Mouse (Mus musculus) cerebellum, adult 9-11 months (tissue): ENCODE data around the gene Sdhb.

ENCODE experiments used
- DNase-seq: peaks from one replicate; pipeline ENCODE4 v3.0.0; 2022

The Sdhb gene

DNA sequence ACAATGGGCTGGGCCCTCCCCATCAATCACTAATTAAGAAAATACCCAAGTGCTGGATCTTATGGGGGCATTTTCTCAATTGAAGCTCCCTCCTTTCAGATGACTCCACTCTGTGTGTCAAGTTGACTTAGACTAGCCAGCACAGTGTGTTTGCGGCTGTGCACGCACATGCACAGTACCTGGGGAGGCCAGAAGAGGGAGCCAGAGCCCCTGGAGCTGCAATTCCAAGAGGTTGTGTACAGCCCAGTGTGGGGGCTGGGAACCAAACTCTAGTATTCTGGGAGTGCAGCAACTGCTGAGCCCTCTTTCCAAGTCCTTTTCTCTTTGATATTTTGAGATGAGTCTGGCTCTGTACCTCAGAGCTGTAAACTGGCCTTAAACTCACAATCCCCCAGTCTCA, 20.6 kb downstream of the Sdhb start:
- DNase-seq, result peak; percentile 24

DNA sequence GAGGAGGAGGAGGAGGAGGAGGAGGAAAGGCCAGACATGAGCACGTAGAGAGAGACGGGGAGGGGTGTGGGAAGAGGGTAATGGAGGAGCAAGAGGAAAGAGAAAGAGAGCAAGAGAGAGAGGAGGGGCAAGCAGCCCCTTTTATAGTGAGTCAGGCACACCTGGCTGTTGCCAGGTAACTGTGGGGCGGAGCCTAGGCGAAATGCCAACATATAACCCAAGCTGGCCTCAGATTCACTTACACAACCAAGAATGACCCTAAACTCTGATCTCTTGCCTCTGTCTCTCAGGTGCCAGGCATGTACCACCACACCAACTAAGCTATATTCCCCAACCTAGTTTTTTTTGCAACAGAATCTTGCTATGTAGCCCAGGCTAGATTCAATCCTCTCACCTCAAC, 21.8 kb downstream of the Sdhb start:
- DNase-seq, result no peak

DNA sequence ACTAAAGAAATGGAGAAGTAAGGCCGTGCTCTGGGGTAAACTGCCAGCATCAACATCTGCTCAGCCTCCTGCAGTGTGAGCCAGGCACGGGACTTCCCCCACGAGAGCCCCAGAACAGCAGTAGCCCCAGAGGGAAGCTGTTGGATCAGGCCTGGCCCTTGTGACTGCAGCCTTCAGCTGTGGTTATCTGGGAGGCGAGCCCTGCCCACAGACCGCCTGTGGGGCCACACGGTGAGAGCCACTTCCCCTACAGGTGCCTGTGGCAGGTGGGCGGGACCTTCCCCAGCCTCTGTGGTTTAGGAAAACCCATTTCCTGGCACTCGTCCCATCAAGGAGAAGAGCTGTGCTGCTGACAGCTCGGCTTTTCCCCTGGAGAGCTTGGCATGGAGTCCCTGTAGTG, 22.4 kb downstream of the Sdhb start:
- DNase-seq, result no peak

DNA sequence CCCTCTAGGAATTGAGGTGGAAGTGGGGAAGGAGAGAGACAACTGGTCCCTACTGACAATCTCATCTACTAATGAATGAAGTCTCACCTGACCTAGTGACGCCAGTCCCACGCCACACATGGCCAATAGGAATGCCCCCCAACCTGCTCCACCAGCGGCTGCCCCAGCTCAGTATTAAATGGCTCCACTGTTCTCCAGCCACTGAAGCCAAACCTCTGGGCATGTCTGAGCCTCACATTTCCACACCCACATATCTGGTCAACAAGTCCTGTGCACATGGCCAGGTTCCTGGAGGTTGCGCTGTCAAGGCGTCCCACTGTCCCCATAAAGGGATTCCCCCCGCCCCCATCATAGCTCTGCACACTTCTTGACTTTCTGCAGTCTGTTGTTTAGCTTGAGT, 23.5 kb downstream of the Sdhb start:
- DNase-seq, result no peak

DNA sequence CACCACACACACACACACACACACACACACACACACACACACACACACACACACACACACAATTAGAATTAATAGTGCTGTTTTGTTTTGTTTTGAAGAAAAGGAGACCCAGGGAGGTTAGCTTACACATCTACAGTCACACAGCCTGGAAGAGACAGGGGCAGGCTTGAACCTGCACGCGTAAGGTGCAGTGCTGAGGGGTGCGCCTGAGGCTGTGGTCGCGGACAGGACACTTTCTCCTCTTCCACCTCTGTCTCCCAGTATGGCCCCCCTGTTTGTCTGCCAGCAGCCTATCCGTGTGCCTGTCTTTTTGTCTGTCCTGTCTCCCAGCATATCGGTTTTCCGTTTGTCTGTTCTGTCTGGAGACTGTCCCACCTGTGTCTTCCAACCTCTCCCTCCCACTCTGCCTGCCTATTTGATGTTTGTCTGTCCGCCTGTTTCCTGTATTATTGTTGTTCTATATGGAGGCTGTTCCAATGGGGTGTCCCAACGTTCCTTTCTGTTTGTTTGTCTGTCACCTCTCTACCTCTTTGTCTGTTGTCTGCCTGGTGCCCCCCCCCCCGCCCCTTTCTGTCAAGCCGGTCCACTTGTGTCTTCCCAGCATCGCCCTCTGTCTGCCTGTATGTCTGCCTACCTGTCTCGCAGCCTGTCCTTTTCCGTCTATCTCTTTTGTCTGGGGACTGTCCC, 25.2 kb downstream of the Sdhb start:
- DNase-seq, result peak; percentile 56

DNA sequence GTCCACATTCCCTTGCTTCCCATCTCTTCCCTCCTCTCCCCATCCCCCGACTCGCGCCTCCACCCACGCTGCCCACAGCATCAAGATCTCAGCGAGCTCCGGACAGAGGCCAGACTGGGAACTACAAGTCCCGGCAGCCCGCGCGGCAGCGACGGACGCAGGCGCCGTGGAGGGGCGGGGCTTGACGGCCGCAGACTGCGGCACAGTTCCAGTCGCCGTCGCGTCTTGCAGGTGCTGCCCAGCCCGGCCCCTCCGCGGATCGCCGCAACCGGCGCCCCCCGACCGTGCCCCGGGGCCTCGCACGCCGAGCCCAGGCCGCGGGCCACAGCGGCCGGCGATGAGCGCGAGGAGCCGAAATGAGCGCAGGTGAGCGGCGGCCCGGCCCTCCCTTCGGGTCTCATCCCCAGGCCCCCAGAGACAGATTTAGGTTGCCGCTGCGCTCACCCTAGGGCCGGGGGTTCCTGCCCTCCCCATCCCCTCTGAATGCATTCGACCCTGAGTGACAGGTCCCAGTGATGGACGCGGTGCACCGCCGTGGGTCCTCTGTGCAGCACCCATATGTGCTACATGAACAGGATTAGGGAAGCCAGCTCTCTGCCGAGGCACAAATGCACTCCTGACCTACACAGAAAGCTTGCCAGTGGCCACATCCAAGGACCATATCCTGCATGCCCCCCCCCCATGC, 25.9 kb downstream of the Sdhb start, which contains the start of gene Atp13a2:
Gene Atp13a2 (plus strand): TSS at position 163 of the 685 bp plus-strand sequence.
- DNase-seq, result peak; percentile 94

DNA sequence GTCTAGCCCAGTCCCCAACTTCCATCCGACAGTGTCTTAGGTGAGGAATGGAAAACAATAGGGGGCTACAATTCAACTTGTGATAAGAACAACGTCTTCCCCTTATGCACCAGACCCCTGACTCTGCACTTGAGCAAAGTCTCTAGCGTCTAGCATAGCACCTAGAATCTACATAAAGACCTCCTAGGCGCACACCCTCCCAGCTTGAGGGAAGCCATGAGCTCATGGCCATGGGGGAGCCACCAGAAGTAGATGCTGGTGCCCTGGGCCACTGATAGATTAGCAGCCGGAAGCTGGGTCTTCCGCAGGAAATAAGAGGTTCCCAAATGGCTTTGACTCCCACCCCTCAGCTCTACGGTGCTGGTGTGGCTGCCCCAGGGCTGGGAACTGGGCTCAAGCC, 26.5 kb downstream of the Sdhb start:
- DNase-seq, result peak; percentile 43

DNA sequence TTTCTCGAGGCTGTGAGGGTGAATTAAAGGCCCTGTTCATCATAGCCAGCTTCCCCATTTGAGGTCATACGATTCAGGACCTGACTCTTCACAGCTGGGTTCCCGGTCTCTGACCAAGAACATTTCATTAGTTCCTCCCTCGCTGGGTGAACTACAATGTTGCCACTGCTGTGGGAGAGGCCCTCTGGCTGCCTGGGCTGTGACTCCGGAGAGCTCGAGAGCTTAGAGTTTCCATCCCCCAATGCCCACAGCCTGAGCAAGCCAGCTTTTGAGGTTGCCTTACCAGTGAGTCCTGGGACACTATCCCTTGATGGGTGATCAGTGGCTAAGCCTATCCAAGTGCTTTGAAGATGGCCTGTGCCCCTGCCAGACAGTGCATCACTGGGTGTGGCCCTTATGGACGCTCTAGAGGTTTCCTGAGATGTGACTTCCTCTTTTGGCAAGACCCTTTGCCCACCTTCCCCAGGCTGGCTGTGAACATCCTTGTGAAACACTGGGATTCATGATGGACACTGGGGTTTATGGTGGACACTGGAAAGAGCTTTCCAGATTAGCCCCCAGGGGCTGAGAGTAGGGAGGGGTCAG, 27.8 kb downstream of the Sdhb start:
- peak; percentile 50 for DNase-seq

DNA sequence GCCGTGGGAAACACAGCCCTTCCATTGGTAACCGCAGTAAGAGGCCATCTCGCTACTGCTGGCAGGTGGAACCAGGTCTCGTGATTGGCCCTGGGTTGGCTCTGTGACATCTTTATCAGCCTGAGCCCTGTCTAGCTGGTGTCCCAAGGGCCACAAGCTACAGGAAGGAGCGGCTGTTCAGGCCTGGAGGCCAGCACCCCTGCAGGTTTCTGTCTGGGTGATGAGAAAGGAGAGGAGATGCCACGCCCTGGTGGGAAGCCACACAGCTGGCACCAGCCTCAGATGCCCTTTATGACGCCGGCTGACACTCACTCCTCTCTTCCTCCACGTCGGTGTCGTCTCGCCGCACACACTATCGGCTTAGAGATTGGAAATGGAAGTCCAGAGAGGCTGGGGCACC, 28.4 kb downstream of the Sdhb start:
- peak; percentile 62 for DNase-seq

DNA sequence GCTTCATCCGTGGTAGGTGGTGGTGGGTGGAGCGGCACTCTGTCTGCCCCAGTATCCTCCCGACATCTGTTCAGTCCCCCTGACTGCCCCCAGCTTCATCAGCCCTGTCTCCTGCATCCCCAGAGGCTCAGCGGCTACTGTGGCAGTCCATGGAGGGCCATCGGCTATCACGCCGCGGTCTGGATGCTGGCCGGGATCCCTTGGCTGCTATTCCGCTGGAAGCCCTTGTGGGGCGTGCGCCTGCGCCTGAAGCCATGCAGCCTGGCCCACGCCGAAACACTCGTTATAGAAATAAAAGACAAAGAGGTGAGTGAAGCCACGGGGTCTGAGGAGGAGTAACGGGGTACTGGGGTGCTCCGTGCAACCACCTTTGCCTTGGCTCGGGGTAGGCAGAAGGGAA, 31.2 kb downstream of the Sdhb start:
- peak; percentile 66 for DNase-seq

DNA sequence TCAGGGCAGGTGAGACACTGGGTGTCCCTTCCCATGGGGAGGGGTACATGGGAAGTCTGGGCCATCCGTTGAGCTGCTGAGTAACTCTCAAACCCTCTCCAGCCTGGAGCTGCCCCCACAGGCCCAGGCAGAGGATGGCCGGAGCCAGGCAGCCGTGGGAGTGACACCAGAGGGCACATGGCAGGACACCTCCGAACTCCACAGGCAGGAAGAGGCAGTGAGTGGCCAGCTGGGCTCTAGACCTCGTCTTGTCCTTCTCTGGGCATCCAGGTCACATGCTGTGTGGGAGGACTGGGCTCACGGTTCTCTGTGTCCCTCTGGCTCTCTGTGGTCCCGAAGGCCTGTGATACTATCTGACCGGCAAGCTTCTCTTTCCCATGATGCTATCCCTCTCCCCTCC, 32.8 kb downstream of the Sdhb start:
- no peak for DNase-seq

DNA sequence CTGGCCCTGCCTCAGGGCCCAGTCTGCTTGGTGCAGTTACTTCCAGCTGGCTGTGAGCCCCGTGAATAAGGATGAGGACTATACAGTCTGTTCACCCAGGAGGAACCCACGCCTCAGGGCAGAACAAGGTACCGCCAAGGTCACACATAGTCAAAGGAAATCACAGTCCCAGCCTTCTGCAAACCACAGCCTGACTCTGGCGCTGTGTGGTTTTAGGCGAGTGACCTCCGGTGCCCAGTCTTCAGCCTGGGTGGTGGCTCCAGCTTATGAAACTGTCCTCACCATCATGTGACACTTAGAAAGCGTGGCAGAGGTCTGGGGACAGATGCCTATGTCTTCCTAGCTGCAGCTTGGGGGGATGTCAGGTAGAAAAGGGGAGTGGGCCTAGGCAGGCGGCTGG, 34.8 kb downstream of the Sdhb start:
- no peak for DNase-seq

DNA sequence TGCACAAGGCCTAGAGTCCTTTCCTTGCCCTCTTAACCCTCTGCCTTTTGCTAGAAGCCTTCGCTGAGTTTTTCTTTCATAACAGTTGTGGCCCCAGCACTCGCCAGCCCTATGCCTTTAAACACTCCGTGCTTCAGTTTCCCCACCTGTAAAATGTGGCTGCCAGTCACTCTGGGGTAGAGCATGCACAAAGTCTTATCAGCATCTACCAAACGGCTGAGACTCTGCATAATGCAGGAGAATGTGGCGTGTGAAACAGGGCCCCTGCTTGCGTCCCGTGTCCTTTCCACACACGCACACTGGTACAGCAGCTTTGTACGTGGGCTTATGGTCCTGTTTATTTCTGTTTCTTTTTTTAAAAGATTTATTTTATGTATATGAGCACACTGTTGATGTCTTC, 35.8 kb downstream of the Sdhb start:
- no peak for DNase-seq

DNA sequence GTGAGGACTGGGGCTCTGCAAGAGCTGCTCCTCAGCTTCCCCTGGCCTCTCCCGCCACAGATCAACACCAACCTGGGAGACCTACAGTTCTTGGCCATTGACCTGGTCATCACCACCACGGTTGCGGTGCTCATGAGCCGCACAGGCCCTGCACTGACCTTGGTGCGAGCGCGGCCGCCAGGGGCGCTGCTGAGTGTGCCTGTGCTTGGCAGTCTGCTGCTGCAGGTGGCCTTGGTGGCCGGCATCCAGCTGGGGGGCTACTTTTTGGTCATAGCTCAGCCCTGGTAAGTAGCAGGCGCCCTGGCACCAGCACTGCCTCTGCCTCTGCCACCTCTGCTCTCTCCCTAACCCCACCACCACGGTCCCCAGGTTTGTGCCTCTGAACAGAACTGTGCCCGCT, 45.0 kb downstream of the Sdhb start:
- DNase-seq, result peak; percentile 65

DNA sequence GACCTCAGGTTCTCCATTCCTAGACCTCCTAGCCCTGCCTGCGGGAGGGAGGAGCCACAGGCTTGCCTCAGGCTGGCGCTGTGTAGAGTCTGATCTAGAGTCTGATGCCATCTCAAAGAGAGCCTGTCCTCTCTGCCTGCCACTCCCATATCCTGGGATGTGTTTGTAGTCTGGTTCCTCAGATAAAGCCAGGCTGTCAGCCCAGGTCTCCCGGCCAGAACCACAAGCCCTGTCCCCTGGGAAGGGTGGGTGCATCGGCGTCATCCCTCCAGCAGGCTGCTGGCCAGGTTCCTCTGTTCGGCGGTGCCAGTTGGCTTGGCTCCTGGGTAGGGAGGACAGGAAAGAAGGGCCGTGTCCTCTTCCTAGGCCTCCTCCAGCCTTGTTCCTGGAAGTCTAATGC, 47.0 kb downstream of the Sdhb start:
- DNase-seq, result peak; percentile 65

DNA sequence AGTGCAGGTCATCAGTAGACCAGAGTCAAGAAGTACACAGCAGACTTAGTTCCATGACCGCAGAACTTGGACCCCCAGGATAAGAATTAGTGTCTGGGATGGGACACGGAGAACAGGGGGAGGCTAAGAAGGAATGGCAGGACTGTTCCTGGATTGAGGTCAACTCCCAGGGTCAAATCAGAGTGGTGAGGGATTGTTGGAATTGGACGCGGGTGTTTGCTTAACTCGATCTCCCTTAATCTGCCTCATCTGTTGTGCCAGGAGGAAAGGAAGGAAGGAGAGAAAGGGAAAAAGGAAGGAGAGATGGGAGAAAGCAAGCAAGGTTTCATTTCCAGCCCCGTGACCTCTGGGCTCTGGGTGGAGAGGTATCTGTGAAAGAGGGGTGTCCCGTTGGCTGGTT, 49.1 kb downstream of the Sdhb start, which contains the start of gene Mfap2:
Gene Mfap2 (plus strand): TSS at position 301 of the 400 bp plus-strand sequence.
- DNase-seq, result no peak

DNA sequence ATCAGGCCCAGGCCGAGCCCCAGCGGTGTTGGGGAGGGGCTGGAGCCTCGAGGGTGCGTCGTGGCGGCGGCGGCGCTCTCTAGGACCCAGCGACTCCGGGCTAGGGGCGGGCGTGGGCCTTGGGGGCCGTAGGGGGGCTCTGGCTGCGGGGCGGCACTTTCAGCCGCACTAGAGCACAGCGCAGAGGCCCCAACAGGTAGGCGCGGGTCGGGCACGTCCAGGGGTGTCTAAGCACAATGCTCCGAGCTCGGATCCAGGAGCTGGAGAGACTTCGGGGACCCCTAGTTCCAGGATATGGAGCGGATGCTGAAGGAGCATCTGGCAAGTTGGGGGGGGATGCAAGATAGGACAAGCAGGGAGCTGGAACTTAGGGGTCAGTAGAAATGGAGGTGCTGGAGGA, 49.5 kb downstream of the Sdhb start:
- DNase-seq, result no peak

DNA sequence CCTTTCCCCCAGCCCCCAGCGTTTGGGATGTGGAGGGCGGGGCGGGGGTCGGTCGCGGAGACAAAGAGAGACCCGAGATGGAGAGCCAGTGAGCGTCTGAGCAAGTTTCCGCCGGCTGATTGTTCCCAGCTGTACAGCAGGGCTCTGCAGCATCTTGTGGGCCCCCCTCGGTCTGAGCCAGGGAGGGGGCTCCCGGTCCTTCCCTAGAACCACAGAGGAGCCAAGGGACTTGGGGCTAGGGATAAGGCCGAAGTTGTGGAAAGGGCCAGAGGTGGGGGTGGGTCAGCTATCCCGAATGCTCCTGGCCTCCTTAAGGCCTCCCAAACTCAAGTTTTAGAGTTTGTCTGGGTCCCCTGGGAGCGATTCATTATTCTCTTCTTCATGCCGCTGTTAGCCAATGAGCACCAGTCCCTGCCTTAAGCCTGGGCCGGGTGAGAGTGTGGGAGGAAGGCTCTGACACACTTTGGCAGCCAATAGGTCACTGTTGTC, 50.0 kb downstream of the Sdhb start:
- DNase-seq, result no peak

DNA sequence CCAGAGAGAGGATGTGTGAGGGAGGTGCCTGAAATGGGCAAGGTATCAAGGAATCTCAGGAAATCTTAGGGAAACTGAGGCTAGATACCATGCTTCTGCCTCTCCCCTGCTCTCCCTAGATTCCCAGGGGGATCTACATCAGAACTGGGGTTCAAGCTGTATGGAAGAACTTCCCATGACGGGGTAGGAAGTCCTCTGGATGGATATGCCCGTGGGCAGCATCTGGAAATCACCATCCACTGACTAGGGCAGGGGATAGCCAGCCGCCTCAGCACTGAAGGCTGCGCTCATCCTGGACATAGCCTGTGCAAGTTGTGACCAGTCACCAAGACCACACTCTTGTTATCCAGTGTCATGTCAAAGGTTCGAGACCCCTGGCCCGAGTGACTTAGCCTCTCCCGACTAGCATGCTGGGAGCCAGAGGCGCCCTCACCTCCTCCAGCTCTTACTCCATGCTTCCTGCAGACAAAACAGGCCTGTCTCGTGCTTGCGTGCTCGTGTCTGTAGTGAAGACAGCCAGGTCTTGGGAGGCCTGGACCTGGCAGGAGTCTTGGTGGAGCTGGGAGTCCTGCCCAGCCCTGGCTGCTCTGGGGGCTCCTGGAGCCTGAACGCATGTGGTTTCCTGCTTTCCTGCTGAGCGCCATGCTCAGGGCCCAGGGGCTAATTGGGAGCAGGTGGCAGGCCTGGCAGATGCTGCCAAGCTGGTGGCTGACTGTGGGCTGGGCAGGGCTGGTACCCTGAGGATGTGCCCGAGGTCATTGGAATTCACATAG, 50.7 kb downstream of the Sdhb start:
- peak; percentile 86 for DNase-seq

DNA sequence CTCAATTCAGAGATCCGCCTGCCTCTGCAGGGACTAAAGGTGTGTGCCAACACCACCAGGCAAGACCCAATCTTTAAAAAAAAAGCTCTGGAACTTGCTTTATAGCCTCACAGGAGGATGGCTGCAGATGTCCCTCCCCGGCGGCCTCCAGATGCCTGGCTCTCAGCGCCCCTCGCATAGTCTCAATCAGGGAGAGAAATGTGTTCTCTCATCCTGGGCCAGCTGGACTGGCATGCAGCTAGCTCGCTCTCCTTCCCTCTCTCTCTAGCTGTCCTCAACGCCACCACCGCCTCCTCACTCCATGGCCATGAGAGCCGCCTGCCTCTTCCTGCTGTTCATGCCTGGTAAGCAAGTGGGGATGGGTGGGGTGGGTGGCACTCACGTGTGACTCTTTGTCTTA, 51.6 kb downstream of the Sdhb start:
- peak; percentile 52 for DNase-seq

DNA sequence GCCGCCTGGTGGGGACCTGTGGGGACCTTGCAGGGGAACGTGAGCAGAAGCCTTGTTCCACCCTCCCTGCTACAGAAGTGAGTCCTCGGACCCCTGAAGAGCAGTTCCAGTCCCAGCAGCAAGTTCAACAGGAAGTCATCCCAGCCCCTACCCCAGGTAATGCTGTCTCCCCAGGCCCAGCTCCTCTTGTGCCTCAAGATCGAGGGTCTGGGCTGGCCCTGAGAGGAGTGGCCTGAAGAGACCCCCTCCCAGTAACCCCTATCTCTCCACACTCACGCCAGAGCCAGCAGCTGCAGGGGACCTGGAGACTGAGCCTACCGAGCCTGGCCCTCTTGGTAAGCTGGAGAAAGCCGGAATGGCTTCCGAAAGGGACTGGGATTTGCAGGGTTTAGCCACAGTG, 53.1 kb downstream of the Sdhb start:
- no peak for DNase-seq

DNA sequence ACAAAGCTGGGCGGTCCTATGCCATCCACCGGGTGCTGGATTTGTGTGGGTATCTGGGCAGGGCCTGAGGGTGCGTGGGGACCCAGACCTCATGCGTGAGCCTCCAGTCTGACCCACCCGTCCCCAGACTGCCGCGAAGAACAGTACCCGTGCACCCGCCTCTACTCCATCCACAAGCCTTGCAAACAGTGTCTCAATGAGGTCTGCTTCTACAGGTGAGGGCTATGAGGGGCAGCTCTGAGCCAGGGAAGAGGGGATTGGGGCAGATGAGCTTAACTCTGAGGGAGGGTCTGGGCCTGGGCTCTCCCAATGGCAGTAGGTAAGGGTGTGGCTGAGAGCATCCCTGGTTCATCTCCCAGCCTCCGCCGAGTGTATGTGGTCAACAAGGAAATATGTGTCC, 53.9 kb downstream of the Sdhb start:
- no peak for DNase-seq

DNA sequence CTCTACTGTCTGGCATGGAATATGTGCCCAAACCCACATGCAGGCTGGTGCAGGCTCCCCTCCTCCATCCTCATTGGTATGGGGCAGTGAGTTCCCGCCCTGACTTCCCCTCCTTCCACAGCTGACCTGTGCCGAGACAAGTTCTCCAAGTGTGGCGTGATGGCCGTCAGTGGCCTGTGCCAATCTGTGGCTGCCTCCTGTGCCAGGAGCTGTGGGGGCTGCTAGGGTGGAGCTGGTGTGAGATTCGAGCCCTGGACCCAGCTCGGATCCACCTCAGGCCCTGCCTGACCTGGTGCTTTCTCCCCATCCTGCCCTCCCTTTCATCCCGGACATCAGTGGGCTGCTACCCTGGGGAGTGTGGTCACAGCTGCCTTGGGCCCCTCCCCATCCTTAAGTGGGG, 54.4 kb downstream of the Sdhb start:
- peak; percentile 45 for DNase-seq
